Mouse (Mus musculus) frontal cortex, postnatal 10 days (tissue): ENCODE data around the gene Ppcs.

Experiments
- DNase-seq, 2 experiments: peaks; one replicate each; pipeline ENCODE4 v3.0.0; 2022; ENCODE audit warnings: low spot score in 2 of 2, mixed read lengths in 1 of 2

Ppcs gene

GRCm38 (mm10) chr4:119417894-119418293 is 4.3 kb downstream of the Ppcs start:
- DNase-seq, result no peak

DNA sequence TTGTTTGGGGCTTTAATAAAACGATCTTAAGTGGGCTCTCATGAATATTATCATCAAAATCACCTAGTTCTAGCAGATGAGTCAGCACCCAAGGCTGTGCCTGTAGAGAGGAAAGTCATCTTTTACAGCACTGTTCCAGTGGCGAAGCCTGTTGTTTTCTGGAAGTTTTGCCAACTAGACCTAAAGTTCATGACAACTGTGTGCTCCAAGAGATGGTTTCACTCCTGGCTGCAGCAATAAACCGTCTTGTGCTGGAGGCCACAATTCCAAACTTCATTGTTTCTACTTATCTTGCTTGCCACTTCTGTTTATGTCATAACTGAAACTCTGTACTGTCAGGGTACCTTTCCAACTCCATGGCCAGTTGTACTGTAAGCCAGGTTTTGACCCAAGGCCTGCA is 5.0 kb downstream of the Ppcs start:
- no peak for DNase-seq

- DNase-seq, result peak; percentile 93 to 96
Observed at GRCm38 (mm10) chr4:119415072-119415753, 7.0 kb downstream of the Ppcs start, which contains the start of gene Ccdc30. TSS of gene Ccdc30 (minus strand) at chr4:119415521.

GRCm38 (mm10) chr4:119412791-119413190 is 9.4 kb downstream of the Ppcs start:
- no peak for DNase-seq

DNA sequence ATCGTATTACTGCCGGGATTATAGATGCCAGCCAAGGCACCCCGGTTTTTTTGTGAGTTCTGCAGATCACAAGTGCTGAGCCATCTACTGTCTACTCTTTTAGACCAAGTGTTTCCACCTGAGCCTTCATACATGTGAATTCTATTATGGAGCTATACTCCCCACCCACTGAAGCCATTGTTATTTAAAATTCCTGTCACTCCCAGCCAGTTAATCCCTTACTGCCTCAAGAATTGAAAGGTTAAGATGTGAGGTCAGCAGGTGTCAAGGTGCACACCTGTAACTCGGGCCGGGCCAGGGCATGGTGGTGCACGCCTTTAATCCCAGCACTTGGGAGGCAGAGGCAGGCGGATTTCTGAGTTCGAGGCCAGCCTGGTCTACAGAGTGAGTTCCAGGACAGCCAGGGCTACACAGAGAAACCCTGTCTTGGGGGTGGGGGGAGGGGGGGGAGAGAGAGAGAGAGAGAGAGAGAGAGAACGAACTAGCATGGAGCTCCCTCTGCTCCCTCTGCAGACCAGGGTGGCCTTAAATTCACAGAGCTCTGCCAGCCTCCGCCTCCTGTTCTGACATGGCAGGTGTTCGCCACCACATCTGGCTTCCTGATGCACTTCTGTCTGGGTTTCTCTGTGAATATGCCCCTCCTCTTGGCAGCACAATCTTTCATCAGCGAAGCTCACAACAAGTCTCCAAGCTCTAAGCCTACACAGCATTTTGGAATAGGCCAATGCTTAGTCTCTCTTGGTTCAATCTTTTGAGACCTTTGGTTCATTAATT is 10.2 kb downstream of the Ppcs start:
- DNase-seq, result no peak

DNA sequence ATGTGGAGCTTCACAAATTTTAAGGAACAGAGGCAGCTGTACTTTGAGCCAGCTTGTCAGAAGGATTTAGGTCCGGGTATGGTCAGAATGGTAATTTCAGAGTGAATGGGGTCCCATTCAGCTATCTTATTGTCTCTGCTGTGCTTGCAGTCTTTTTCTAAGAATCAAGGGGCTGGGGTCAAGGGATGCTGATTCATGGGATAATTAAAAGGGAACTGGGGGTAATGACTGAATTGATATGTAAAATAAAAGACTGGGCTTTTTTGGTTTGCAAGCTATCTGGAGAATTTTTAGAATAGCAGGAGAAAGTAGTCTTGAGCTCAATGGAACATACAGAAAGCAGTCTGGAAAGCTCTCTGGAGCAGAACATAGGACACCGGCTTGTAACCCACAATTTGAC is 18.8 kb downstream of the Ppcs start:
- no peak for DNase-seq

DNA sequence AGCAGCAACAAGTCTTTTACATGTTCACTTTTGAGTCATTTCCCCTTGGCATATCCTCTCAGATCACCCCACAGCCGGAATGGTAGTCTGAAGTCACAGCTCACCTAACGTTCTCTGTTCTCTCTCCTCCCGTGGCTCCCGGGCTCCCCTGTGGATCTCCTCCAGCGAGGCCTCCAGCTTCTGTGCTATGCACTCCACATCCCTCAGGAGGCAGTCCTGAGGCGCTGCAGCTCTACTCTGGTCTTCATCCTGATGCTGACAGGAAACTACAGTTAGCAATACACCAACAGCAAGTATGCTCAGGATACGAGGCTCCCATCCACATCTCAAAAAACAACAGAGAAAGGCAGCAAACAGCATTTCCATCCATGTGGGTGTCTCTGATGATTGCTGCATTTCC is 21.3 kb downstream of the Ppcs start:
- DNase-seq, result no peak

DNA sequence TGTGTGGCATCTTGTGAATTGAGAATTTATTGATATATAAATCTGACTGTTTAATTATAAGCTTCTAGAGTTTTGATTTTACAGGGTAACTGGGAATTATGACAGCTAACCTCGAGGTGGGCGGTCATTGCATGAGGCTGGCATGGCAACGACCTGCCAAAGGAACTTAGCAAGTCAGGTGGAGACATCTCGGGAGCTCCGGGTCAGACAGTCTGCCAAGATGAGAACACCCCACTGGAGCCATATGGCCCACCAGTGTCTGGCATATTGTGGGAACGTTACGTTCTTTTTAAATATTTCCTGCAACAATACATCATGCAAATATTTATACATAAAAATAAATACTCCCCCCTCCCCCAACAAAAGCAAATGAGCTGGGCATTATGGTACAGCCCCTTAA is 23.5 kb downstream of the Ppcs start:
- no peak for DNase-seq

GRCm38 (mm10) chr4:119390369-119390768 is 31.9 kb downstream of the Ppcs start:
- DNase-seq, result no peak

DNA sequence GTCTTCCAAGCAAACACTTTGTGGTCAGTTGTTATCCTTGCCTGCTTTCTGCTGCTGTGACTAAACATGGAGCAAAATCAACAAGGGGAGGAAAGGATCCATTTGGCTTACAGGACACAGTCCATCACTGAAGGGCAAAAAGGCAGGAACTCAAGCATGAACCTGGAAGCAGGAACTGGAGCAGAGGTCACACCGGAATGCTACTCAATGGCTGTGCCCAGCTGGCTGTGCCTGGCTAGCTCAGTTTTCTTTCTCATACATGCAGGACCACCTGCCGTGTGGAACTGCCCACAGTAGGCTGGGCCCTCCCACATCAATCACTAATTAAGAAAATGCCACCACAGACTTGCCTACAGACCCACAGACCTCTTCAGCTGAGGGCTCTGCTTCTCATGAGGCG is 33.0 kb downstream of the Ppcs start:
- DNase-seq, result no peak

GRCm38 (mm10) chr4:119381471-119382190 is 40.6 kb downstream of the Ppcs start:
- DNase-seq, result no peak

GRCm38 (mm10) chr4:119369460-119369859 is 52.8 kb downstream of the Ppcs start:
- no peak for DNase-seq
